Mouse (Mus musculus) forebrain, postnatal 0 days (tissue): ENCODE results near the gene Ctnnd2. TPM values are rescaled to one million over a fixed set of nuclear protein-coding genes. Genes with fewer than 3 reads are reported as not detected.

Source experiments
- ATAC-seq: fragments of 200-750 bp; cut with Nextera tagmentation; 2 replicates; pipeline ENCODE4 v1.8.0; 2017; ENCODE audit warnings: mild to moderate bottlenecking, moderate library complexity
- DNase-seq: peaks from one replicate; pipeline ENCODE4 v3.0.0-alpha.2; 2015
- H3K27ac ChIP-seq: fragments of 300-500 bp; sonication (generic); 2 replicates; pipeline ENCODE4 v1.5.1; 2014; ENCODE audit warnings: low read depth, mild to moderate bottlenecking, antibody characterized with exemption, low read length, moderate library complexity, mixed read lengths
- H3K27me3 ChIP-seq: fragments of 300-500 bp; sonication (generic); 2 replicates; pipeline ENCODE4 v1.6.1; 2014; ENCODE audit warnings: mild to moderate bottlenecking, low read length, mixed read lengths; ENCODE audit not compliant: insufficient read depth
- H3K36me3 ChIP-seq: fragments of 300-500 bp; sonication (generic); 2 replicates; pipeline ENCODE4 v1.6.1; 2014; ENCODE audit warnings: mild to moderate bottlenecking, moderate library complexity; ENCODE audit not compliant: insufficient read depth
- H3K4me1 ChIP-seq: fragments of 300-500 bp; sonication (generic); 2 replicates; pipeline ENCODE4 v1.6.1; 2014; ENCODE audit warnings: antibody characterized with exemption; ENCODE audit not compliant: insufficient read depth
- H3K4me2 ChIP-seq: fragments of 300-500 bp; sonication (generic); 2 replicates; pipeline ENCODE4 v1.6.1; 2014; ENCODE audit warnings: low read depth, mild to moderate bottlenecking, moderate library complexity
- H3K4me3 ChIP-seq: fragments of 300-500 bp; sonication (generic); 2 replicates; pipeline ENCODE4 v1.5.1; 2014; ENCODE audit warnings: low read depth, low read length, mixed read lengths
- H3K9ac ChIP-seq: fragments of 300-500 bp; sonication (generic); 2 replicates; pipeline ENCODE4 v1.6.1; 2014; ENCODE audit warnings: mild to moderate bottlenecking
- H3K9me3 ChIP-seq: fragments of 300-500 bp; sonication (generic); 2 replicates; pipeline ENCODE4 v1.6.1; 2016; ENCODE audit warnings: low read length
- CTCF ChIP-seq: sonication (generic); IDR thresholded peaks from 2 replicates; pipeline ENCODE4 v1.5.1; 2016; ENCODE audit warnings: antibody characterized with exemption, control low read depth, low read depth
- WGBS: fragments of 180-500 bp; shearing (Covaris S2); extraction: QIAGEN DNeasy Blood & Tissue Kit; methylation state at CpG from one replicate; pipeline ENCODE4 v1.1.7; 2014; 5-methylcytosine and 5-hydroxymethylcytosine counted together
- polyA plus RNA-seq: library from polyadenylated mRNA; unstranded; fragments of >200 nt; fragmentation: Nextera tagmentation; extraction: Ambion mirVana; gene quantifications from 2 replicates; pipeline ENCODE4 v1.2.1, GENCODE M21; 2015
- total RNA-seq: library from RNA; depleted of rRNA; stranded (reverse); fragments of >200 nt; gene quantifications from 2 replicates; pipeline ENCODE4 v1.2.3, GENCODE M21; 2014

Gene Ctnnd2
- total and polyA plus RNA-seq, 2 experiments from 2014 or later, result 73.6 to 130 TPM

- Histone ChIP-seq H3K4me2 (no peak overlapping the region), H3K4me1 (no peaks in the 10 kb centered on the region), H3K27me3 (no peaks in the 10 kb centered on the region), H3K27ac (no peak overlapping the region), H3K9ac (no peak overlapping the region), H3K4me3 (no peak overlapping the region), H3K36me3 (peaks cover 5% of the 10 kb centered on the region; the same call in 1 of the 2 replicates), H3K9me3 (no peaks in the 10 kb centered on the region)
- no peak for DNase-seq
- TF ChIP-seq CTCF, result no peak
- no peak for ATAC-seq
- whole genome bisulfite sequencing, result 78% methylated on average over 8 of the region's 8 CpGs
Observed at GRCm38 (mm10) chr15:31006050-31006824, 833.8 kb downstream of the Ctnnd2 start.

DNA sequence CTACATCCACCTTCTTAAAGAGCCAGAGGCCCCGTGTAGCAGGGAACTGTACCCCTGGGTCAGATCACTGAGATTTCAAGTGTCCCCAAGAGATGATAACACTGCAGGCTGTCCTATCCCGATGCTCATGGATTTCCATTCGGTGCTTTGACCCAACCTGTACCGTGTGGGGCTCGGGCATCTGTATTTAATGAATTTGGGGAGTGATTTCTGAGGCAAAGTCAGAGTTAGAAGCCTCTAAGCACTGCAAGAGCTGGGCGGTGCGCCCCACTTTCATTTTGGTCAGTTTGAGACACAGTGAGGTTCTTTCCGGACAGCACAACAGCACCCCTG lies 834.4 kb downstream of the Ctnnd2 start:
- Histone ChIP-seq H3K27me3 (no peaks in the 10 kb centered on the region), H3K4me1 (no peaks in the 10 kb centered on the region), H3K9me3 (no peaks in the 10 kb centered on the region), H3K27ac (no peak overlapping the region), H3K4me3 (no peak overlapping the region), H3K9ac (no peak overlapping the region), H3K36me3 (peaks cover 5% of the 10 kb centered on the region; the same call in 1 of the 2 replicates), H3K4me2 (no peak overlapping the region)
- TF ChIP-seq CTCF, result no peak
- 95% methylated on average over 8 of the region's 8 CpGs for WGBS
- ATAC-seq, result no peak
- no peak for DNase-seq

DNA sequence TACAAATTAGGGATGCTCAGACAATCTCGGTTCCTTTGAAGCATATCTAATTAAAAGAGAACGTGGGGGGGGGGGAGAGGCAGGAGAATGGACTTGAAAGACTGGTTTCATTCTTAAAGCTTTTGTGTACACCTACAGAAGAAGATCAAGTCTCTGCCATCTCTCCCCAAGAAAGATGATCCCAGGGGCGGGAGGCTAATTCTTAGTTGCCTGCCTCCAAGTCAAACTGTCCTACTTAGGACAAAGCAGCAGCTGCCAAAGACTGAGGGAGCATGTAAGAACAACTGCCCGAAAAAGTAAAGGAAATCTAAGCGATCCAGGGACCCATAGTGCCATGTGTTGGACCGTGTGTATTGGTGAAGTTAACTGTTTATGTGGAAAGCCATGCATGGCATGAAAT lies 836.2 kb downstream of the Ctnnd2 start:
- H3K4me3 ChIP-seq, result no peak overlapping the region
- no peak overlapping the region for H3K27ac ChIP-seq
- DNase-seq (no peak), ATAC-seq (no peak)
- no peak overlapping the region for H3K4me2 ChIP-seq
- TF ChIP-seq CTCF, result no peak
- 62% methylated on average over 6 of the region's 6 CpGs for WGBS
- H3K9ac ChIP-seq, result no peak overlapping the region
- H3K36me3 ChIP-seq, result peaks cover 5% of the 10 kb centered on the region; the same call in 1 of the 2 replicates
- no peaks in the 10 kb centered on the region for H3K27me3 ChIP-seq
- H3K9me3 ChIP-seq, result no peaks in the 10 kb centered on the region
- H3K4me1 ChIP-seq, result no peaks in the 10 kb centered on the region

DNA sequence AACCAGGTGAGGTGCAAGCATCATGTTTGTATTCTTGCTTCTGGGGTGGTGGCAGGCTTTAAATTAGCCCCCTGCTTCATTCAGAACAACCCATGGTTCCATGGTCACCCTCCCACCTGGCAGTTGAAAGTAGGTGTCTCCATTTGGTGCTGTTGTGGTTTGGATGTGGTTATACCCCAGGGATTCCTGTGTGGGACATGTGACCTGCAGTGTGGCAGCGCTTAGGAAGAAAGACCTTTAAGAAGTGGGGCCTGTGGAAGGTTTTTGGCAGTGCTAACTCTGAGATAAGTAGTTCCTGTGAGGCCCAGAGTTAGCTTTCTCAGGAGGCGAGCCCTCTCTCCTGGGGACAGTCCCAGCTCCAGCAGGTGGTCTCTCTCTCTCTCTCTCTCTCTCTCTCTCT lies 848.4 kb downstream of the Ctnnd2 start:
- ATAC-seq (no peak), DNase-seq (no peak)
- H3K27ac ChIP-seq, result no peak overlapping the region
- H3K36me3 ChIP-seq, result 0 out of 2 replicates have a peak, but pooled peaks cover 1% of the 10 kb centered on the region
- H3K27me3 ChIP-seq, result no peaks in the 10 kb centered on the region
- H3K4me2 ChIP-seq, result no peak overlapping the region
- WGBS, result 69% methylated on average over 2 of the region's 2 CpGs
- TF ChIP-seq CTCF, result no peak
- H3K4me1 ChIP-seq, result no peaks in the 10 kb centered on the region
- no peaks in the 10 kb centered on the region for H3K9me3 ChIP-seq
- H3K4me3 ChIP-seq, result no peak overlapping the region
- no peak overlapping the region for H3K9ac ChIP-seq

GRCm38 (mm10) chr15:31022012-31022411 lies 849.6 kb downstream of the Ctnnd2 start:
- DNase-seq, result no peak
- H3K36me3 ChIP-seq, result 0 out of 2 replicates have a peak, but pooled peaks cover 4% of the 10 kb centered on the region
- H3K27me3 ChIP-seq, result no peaks in the 10 kb centered on the region
- no peak overlapping the region for H3K9ac ChIP-seq
- H3K27ac ChIP-seq, result no peak overlapping the region
- no peak overlapping the region for H3K4me2 ChIP-seq
- no peaks in the 10 kb centered on the region for H3K9me3 ChIP-seq
- ATAC-seq, result no peak
- H3K4me1 ChIP-seq, result no peaks in the 10 kb centered on the region
- TF ChIP-seq CTCF, result no peak
- H3K4me3 ChIP-seq, result no peak overlapping the region
- WGBS, result 61% methylated on average over 1 of the region's 1 CpGs

- TF ChIP-seq CTCF, result no peak
Observed at GRCm38 (mm10) chr15:31022497-31022896, 850.1 kb downstream of the Ctnnd2 start.

GRCm38 (mm10) chr15:31023766-31024165 lies 851.4 kb downstream of the Ctnnd2 start:
- Histone ChIP-seq H3K4me1 (no peaks in the 10 kb centered on the region), H3K27me3 (no peaks in the 10 kb centered on the region), H3K9me3 (no peaks in the 10 kb centered on the region), H3K36me3 (peaks cover 9% of the 10 kb centered on the region; the same call in 1 of the 2 replicates), H3K9ac (no peak overlapping the region), H3K4me3 (no peak overlapping the region), H3K4me2 (no peak overlapping the region), H3K27ac (no peak overlapping the region)
- no peak for DNase-seq
- no peak for TF ChIP-seq CTCF
- no peak for ATAC-seq
- WGBS, result 84% methylated on average over 5 of the region's 5 CpGs

More at GRCm38 (mm10) chr15:31022497-31022896, 850.1 kb downstream of the Ctnnd2 start:
- 93% methylated on average over 3 of the region's 3 CpGs for WGBS
- no peak for ATAC-seq
- DNase-seq, result no peak
- no peak overlapping the region for H3K27ac ChIP-seq
- H3K4me2 ChIP-seq, result no peak overlapping the region
- H3K27me3 ChIP-seq, result no peaks in the 10 kb centered on the region
- H3K4me1 ChIP-seq, result no peaks in the 10 kb centered on the region
- H3K4me3 ChIP-seq, result no peak overlapping the region
- peaks cover 8% of the 10 kb centered on the region; the same call in 1 of the 2 replicates for H3K36me3 ChIP-seq
- no peak overlapping the region for H3K9ac ChIP-seq
- no peaks in the 10 kb centered on the region for H3K9me3 ChIP-seq
